Mouse (Mus musculus): ENCODE data around the gene Sgpp1.

Gene Sgpp1

DNA sequence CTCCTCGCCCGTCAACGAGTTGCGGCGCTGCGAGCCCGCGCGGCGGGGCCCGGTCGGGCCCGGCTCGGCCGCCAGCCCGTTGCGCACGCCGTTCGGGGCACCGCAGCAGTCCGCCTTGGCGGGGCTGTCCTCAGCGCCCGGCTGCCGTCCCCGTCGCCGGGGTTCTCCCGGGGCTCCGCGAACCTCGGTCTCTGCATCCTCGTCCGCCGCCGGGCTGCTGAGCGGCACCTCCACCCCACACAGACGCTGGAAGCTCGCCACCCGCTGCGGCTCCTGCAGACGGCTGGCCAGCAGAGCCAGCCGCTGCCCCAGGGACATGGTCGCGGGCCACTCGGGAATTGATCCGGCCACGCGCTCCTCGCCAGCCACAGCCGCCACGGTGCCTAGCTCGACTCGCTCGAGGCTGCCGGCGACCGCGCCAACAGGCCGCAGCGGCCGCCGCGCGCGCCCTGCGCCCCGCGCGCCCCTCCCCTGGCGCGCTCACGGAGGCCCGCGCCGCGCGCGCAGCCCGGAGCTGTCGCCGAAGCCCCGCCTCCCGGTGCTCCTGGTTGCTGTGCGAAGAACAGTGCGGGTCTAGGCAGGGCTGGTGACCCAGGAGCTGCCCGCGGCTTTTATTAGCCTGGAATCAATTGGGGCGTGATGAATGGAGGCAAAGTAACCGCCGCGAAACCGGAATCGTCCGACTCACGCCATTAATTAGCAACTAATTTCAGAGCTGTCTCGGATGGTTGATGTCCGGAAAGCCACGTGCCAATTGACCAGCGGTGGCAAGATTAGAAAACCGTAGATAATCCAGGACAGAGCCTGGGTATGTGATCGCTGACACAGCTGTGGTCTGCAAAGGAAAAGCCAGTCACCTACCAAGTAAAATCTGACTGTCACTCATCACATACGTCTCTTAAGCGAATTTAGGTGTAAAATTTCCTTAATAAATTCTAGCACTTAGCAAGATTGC is at the start of gene Sgpp1:
TSS of gene Sgpp1 (minus strand) at position 484 of the 955 bp plus-strand sequence.
- DNase-seq: peak; percentile 97

DNA sequence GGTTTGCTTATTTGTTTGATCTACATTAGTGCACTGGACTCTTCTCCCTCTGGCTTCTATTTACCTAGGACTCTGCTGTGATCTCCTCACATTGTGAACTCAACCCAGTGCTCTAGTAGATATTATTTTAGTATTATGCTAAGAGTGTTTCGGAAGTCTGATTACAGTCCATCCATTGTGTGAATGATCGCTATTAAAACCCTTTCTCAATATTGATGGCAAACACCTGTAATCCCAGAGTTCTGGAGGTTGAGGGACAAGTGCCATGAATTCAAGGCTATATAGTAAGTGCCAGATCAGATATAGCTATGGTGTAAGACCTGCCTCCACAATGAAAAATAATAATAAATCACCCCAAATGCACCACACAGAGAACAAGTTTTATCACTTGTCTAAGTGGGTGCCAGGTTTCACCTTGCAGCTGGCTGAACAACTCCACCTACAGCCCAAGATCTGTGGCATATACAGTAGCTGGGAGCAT is 48.8 kb upstream of the Sgpp1 start:
- DNase-seq: no peak

DNA sequence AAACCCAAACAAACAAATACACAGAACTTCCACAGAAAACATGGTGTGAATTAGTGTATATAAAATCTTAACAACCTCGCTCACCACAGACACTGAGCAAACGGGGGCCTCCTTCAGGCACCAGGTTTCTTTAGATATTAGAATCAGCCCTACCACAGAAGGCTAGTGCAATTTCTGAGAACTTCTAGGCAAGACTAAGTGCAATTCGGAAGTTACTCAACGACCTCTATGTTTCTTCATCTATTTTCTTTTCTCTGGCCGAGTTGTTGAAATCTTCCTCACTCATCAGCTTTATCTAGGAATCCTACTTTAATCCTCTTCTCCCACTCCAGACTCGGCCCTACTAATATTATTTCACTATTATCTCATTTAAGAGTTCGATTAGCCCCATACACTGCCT is 46.5 kb upstream of the Sgpp1 start:
- DNase-seq: no peak

DNA sequence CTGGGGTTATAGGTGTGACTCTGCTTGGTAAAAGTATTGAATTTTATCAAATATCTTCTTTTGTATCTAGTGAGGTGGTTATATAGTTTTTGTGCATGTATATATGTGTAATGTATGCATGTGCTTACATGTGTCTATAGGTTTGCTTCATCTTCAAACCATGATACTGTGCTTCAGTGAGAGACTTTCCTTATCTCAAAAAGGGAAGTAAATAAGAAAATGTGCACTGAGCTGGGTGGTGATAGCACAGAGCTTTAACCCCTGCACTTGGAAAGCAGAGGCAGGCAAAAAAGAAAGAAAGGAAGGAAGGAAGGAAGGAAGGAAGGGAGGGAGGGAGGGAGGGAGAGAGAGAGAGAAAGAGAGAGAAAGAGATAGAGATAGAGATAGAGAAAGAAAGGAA is 45.9 kb upstream of the Sgpp1 start:
- no peak for DNase-seq

DNA sequence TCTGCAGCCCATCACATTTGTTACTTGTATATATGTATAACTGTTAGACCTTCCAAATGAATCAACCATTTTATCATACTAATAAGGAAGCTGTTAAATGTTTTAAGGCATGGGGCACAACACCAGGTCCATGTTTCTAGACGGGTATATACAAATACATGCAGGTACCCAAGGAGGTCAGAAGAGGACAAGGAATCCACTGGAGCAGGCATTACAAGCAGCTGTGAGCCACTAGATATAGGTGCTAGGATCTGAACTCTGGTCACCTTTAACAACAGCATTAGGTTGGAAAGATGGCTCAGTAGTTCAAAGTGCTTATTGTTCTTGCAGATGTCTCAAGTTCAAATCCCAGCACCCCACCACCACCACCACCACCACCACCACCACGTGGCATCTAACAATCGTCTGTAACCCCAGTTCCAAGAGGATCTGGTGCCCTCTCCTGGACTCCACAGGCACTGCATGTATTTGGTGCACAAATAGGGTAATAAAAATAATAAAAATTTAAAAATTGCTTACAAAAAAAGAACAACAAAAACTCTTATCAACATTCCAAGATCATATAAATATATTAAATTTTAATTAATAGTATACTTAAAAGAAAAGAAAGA is 37.0 kb upstream of the Sgpp1 start:
- DNase-seq: peak; percentile 53

DNA sequence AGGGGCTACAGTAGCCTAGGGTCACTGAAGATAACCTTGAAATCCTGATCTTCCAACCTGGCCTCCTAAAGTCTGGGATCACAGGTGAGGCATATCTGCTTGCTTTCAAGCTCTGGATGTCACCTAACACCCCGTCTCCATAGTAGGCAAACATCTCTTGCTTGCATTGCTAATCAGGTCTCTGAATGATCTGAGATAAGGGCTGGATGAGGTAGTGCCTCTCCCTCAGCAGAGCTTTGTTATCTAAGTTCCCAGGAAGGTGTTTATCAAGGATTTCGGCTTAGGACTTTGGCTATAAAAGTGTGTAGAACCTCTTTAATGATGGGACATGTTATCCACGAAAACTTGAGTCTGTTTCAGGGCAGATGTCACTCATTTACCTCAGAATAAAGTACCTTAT is 35.9 kb upstream of the Sgpp1 start:
- DNase-seq: no peak

DNA sequence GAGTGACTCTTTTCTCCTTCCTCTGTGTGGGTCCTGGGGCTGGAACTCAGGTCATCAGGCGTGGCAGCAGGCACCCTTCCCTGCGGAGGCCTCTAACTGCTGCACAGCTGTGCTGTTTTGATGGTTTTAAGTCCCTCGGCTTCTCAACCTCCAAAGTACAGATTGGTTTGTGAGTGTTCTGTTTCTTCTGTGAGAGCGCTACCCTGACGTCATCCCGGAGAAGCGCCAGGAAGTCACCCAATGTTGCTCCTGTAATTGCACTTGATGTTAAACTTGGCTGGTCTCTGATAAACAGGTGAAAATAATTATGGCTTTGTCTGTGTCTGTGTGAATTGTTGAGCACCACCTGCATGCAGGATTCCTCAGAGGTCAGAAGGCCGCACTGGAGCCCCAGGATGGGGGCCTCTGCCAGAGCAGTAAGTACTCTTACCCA is 31.4 kb upstream of the Sgpp1 start:
- no peak for DNase-seq

DNA sequence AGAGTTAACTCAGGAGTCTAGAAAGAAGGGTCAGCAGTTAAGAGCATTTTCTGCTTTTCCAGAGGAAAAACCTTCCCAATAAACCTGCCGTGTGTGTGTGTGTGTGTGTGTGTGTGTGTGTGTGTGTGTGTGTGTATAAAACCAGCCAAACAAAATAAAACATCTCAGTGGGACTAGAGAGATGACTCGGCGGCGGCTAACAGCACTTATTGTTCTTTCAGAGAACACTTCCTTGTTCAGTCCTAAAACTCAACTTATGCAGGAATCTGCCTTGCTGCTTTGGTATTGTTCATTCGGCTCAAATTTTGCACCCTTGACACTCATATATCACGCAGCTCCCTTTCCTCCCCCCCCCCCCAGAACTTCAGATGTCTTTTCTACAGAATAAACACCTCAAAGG is 30.9 kb upstream of the Sgpp1 start:
- no peak for DNase-seq

DNA sequence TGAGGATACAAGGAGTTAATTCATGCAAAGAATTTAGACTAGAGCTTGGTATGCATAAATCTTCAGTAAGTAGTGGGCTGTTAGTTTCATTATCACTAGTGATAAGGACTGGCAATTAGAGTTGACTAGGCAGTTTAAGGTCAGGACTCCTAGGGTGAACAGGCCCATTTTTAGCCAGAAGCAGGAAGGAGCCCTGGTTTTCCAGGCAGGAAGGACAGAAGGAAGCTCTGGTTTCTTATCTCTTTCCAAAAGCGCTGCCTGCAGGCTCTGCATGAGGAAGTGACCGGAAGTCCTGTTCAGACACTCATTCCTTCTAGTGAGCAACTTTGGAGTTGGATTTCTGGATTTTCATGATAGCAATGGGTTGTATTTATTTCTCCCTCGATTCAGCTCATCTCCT is 30.2 kb upstream of the Sgpp1 start:
- no peak for DNase-seq

DNA sequence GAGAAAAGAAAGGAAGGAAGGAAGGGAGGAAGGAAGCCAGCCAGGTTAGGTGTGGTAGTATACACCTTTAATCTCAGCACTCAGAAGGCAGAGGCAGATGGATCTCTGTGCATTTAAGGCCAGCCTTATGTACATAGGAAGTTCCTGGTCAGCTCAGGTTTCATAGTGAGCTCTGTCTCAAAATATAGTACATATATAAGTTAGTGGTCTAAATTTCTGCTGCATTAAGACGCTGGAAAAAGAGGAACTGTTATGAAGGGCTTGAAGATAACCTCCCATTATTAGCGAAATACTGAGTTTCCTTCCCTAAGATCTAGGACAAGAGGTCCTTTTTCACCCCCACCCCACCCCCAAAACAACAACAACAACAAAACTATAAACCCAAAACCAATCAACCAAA is 20.9 kb upstream of the Sgpp1 start:
- DNase-seq: no peak

DNA sequence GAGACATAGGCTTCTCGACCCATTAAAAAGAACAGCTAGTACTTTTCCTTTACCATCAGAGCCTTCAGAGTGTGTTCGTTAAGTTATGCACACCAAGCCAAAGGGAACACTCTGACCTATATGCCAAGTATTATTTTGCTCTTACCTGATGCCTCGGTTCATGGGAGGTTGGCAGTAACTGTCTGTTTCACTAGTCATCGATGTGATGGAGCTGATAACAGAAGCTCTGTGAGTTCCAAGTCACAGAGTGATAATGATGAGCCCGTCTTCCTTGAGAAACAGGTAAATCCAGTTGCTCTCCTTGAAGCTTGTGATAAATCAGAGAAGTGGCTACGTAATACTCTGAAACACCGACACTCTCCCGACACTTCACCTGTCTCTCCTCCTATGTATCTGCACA is 18.2 kb upstream of the Sgpp1 start:
- no peak for DNase-seq

DNA sequence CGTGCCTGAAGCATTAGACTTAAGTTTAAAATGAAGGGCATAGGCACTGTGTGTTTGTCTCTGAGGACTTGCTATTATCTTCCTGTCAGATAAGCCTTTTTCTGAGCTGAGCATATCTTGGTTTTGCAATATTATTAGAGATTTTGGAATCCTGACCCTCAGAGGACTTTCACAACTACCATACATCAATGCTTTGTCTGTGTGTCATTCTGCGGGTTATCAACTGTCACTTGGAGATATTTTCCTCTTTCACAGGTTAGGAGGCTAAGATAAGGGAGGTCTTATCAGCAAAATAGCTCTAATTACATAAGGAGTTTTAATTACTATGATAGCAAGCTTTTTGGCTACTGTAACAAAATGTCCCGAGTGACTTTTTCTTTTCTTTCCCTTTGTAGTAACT is 16.5 kb upstream of the Sgpp1 start:
- no peak for DNase-seq

DNA sequence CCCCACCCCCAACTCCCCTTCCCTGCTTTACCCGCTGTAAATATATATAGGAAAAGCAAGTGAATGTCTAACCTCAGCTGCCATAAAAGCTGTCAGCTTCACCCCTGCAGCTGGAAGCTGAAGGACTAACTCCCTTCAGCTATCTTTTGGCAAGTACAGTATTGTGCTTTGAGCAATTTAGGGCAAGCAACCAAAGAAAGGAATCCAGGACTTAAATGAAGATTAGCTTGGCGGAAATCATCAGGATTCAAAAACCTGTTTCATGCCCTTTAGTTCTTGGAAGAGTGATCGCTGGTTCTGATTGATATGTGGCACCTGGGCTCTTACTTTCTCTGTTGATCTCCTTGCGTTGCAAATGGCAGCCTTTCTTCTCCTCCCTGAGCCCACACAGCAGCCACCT is 13.0 kb upstream of the Sgpp1 start:
- no peak for DNase-seq

DNA sequence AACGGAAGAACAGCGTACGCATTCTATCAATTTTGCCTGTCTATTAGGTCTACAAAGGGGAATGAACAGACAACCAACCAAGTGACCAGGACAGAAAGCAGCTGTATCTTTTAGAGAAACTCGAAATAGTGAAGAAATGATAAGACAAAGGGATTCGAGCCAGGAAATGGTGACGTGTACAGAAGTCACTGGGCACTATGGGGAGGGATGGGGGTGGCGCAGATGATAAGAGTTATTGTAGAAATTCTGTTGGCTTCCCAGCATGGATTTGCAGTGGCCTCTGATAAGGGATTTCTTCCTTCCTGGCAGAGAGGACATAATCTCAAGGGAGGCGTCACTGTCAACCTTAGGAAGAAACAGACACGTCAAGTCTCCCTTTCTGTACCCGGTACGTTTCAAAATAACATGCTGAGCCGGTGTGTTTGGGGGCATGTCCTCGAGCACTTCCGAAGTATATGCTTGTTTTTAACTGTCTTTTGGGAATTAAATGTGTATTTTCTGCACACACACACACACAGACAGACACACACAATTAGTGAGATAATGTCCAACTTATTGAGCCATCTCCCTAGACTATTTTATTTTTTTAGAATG is 10.3 kb upstream of the Sgpp1 start:
- DNase-seq: no peak

DNA sequence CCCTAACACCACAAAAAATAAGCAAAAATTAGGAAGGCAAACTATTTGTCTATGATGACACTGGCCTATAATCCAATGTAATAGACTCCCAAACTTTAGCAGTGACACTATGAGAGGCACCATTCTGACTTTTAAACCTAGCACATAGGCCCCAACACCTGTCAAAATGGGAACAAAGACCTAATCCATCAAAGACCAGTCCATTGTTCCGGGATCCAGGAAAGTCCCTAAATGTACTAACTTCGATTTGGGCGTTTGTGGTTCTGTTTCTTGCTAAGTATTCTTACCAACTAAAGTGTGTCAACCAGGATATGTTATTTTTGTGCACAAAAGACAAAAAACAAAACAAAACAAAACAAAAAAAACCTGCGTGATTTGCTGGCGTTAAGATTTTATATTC is 6.6 kb upstream of the Sgpp1 start:
- no peak for DNase-seq

DNA sequence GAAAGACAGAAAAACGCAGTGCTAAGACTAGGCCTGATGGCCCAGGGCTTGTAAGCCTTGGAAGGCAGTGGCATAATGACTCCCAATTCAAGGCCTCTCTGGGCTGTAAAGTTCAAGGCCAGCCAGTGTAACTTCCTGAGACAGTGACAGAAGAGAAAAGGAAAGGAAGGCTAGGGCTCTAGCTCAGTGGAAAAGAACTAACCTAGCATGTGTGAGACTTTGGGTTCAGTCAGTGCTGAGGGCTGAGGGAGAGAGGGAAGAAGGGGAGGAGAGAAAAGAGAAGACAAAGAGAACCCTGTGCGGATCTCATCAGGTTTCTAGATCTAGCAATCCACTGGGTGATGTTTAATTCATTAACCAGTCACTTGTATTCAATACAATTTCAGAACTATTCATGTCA is 5.7 kb upstream of the Sgpp1 start:
- no peak for DNase-seq

DNA sequence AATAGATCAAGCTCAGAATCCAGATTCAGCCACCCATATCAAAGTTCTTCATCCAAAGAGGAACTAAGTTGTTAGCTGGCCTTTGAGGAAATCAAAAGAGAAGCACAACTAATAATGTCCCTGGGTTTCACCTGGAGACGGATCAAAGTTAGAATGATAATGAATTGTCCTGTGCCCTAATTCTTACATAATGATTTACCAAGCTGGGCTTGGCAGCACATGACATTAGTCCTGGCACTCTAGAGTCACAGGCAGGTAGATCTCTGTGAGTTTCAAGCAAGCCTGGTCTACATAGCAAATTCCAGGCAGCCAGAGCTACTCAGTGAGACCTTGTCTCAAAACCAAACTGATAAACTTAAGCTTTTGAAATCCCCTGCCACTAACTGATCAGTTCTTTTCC is 4.9 kb upstream of the Sgpp1 start:
- no peak for DNase-seq

DNA sequence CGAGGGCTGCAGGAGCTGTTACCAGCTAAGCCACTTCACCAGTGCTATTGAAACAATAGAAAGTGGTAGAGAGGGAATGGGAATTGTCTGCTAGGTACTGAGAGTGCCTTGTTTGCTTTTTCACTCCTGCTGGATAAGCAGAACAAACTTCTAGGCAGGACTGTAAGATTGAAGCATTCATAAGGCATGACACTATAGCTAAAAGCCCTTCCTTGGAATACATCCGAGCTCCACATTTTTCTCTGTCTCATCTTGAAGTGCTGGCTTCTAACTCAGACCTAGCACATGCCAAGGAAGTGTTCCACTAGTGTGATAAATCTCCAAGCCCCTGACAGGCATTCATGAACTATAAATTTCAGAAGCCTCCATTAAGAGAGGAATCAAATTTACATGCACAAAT is 4.1 kb upstream of the Sgpp1 start:
- no peak for DNase-seq

DNA sequence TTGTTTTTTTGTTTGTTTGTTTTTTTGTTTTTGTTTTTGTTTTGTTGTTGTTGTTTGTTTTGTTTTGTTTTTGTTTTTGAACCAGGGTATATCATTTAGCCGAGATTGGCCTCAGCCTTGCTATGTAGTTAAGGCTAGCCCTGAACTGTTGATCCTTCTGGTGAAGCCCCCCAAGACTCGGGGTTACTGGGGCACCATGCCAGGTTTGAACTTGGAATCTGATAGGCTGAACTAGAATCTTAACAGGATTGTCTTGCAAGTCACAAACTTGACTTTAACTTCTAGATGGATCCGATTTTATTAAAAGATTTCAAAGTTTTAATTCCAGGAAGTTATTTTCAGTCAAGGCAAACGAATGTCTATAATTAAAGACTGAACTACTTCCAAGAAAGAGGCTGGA is 767 bp upstream of the Sgpp1 start:
- no peak for DNase-seq

DNA sequence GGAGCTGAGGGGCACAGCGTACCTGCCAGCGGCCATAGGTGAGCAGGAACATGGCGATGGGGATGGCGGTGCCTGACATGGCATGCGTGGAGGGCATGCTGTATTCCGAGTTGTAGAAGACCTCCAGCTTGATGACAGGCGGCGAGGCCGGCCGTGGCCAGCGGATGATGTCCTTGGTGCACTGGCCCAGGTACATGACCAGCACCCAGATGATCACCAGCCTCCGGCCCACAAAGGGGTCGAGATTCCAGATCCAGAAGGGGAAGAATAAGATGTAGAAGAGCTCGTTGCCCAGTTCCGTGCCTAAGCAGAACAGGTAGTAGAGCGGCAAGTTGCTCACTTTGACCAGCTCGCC is 661 bp downstream of the Sgpp1 start:
- DNase-seq: peak; percentile 48

DNA sequence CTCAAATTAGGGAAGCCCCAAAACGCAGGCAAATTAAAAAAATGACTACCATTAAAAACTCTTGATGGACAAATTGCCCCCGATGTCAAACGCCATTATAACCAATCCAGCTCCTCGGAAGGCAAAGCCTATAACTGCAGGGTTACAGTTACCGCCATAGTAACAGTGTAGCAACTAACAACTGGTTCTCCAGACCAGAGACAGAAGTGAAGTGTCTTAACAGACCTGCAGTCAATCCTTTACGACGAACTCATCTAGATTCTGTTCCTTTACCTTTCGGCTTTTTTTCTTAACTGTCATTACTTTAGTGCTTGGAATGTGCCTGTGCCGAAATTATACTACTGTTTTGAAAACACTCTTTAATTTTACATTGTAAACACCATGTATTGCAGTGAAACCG is 1.4 kb downstream of the Sgpp1 start:
- DNase-seq: peak; percentile 31

DNA sequence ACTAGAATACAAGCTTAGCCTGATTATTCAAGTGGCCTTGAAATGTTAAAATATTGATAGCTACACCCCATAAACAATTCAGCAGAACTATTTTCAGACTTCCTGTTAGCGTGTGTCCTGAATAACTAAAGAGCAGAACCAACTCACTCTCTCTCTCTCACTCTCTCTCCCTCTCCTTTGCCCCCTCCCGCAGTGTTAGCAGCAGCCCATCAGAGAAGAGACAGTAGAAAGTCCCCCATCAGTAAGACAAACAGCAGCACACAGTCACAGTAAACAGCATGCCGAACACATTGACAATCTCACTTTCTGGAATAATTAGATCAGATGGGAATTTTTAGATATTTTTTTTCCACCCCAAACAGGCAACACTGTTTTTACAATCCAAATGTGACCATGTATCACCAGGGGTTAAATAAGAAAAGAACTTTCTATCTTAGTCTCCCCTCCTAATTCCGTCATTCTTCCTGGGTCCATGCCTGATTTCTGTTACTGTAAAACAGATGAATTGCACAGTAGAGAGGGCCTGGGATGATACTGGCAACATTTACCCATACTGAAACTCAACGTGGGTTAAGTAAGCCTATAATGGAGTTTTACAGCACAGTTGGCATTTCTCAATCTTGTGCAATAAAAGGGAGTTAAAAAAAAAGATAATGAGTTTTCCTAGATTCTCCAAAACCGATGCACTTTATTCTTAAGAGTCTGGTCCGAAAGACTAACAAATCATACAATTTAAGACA is 2.0 kb downstream of the Sgpp1 start:
- DNase-seq: peak; percentile 31

DNA sequence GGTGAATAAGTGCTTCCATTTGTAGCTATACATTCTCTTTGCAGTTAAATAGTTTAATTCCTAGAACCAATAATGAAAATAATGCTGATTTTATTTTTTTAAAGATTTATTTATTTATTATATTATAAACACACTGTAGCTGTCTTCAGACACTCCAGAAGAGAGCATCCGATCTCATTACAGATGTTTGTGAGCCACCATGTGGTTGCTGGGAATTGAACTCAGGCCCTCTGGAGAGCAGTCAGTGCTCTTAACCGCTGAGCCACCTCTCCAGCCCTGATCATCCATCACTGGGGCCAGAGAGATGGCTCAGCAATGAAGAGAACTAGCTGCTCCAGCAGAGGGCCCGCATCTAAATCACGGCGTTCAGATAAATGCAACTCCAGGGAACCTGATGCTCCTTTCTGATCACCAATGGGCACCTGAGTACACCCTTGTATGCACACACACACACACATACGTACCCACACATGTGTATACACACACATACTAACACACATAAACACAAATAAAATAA is 3.5 kb downstream of the Sgpp1 start:
- DNase-seq: no peak

Data from retina, postnatal 1 day (tissue).